Mouse (Mus musculus): Measurements from ENCODE around the gene Ptprd. TPM values are rescaled to one million over a fixed set of nuclear protein-coding genes. Genes with fewer than 3 reads are reported as not detected.

Ptprd gene
- total RNA-seq, 2 experiments from 2014 or later: 8.9 to 9.2 TPM

- DNase-seq (ENCODE audit: low spot score): no peak
- intact Hi-C loops (cut with DNase I): no loop called here
Measured at GRCm38 (mm10) chr4:77640022-77640421, 571.7 kb downstream of the Ptprd start.

GRCm38 (mm10) chr4:77613129-77613528 lies 598.6 kb downstream of the Ptprd start:
- intact Hi-C loops (cut with DNase I): no loop called here
- no peak for DNase-seq (ENCODE audit: low spot score)

- intact Hi-C loops (cut with DNase I): no loop called here
- no peak for DNase-seq (ENCODE audit: low spot score)
Measured at GRCm38 (mm10) chr4:77586624-77587023, 625.1 kb downstream of the Ptprd start.

- DNase-seq (ENCODE audit: low spot score): no peak
- intact Hi-C loops (cut with DNase I): no loop called here
Measured at GRCm38 (mm10) chr4:77586222-77586621, 625.5 kb downstream of the Ptprd start.

GRCm38 (mm10) chr4:77558404-77559202 lies 653.2 kb downstream of the Ptprd start:
- no peak for DNase-seq (ENCODE audit: low spot score)
- intact Hi-C loops (cut with DNase I): no loop called here

- DNase-seq (ENCODE audit: low spot score): no peak
- intact Hi-C loops (cut with DNase I): no loop called here
Measured at GRCm38 (mm10) chr4:77555841-77556240, 655.9 kb downstream of the Ptprd start.

GRCm38 (mm10) chr4:77537843-77538242 lies 673.9 kb downstream of the Ptprd start:
- intact Hi-C loops (cut with DNase I): no loop called here
- no peak for DNase-seq (ENCODE audit: low spot score)

GRCm38 (mm10) chr4:77537336-77537735 lies 674.4 kb downstream of the Ptprd start:
- no peak for DNase-seq (ENCODE audit: low spot score)
- intact Hi-C loops (cut with DNase I): no loop called here

GRCm38 (mm10) chr4:77535601-77536000 lies 676.2 kb downstream of the Ptprd start:
- intact Hi-C loops (cut with DNase I): no loop called here
- DNase-seq (ENCODE audit: low spot score): no peak

- intact Hi-C loops (cut with DNase I): no loop called here
- no peak for DNase-seq (ENCODE audit: low spot score)
Measured at GRCm38 (mm10) chr4:77534553-77534952, 677.2 kb downstream of the Ptprd start.

GRCm38 (mm10) chr4:77519166-77519565 lies 692.6 kb downstream of the Ptprd start:
- intact Hi-C loops (cut with DNase I): loop anchor here (2.0 kb wide), 1 partner anchor 434 kb away; no protein-coding TSS in a partner anchor
- DNase-seq (ENCODE audit: low spot score): no peak

- intact Hi-C loops (cut with DNase I): no loop called here
- no peak for DNase-seq (ENCODE audit: low spot score)
Measured at GRCm38 (mm10) chr4:77513914-77514628, 697.7 kb downstream of the Ptprd start.

GRCm38 (mm10) chr4:77513041-77513440 lies 698.7 kb downstream of the Ptprd start:
- intact Hi-C loops (cut with DNase I): no loop called here
- DNase-seq (ENCODE audit: low spot score): no peak

GRCm38 (mm10) chr4:77454049-77454448 lies 757.7 kb downstream of the Ptprd start:
- intact Hi-C loops (cut with DNase I): no loop called here

GRCm38 (mm10) chr4:77399146-77399545 lies 812.6 kb downstream of the Ptprd start:
- no peak for DNase-seq (ENCODE audit: low spot score)
- intact Hi-C loops (cut with DNase I): no loop called here

More at GRCm38 (mm10) chr4:77454049-77454448, 757.7 kb downstream of the Ptprd start:
- DNase-seq (ENCODE audit: low spot score): no peak

GRCm38 (mm10) chr4:77361728-77362127 lies 850.0 kb downstream of the Ptprd start:
- intact Hi-C loops (cut with DNase I): no loop called here
- no peak for DNase-seq (ENCODE audit: low spot score)

GRCm38 (mm10) chr4:77327198-77327597 lies 884.6 kb downstream of the Ptprd start:
- intact Hi-C loops (cut with DNase I): no loop called here

GRCm38 (mm10) chr4:77317060-77317680 lies 894.6 kb downstream of the Ptprd start:
- DNase-seq (ENCODE audit: low spot score): no peak
- intact Hi-C loops (cut with DNase I): no loop called here

More at GRCm38 (mm10) chr4:77327198-77327597, 884.6 kb downstream of the Ptprd start:
- DNase-seq (ENCODE audit: low spot score): no peak

GRCm38 (mm10) chr4:77316644-77317043 lies 895.1 kb downstream of the Ptprd start:
- no peak for DNase-seq (ENCODE audit: low spot score)
- intact Hi-C loops (cut with DNase I): no loop called here

GRCm38 (mm10) chr4:77310127-77310788 lies 901.5 kb downstream of the Ptprd start:
- DNase-seq (ENCODE audit: low spot score): no peak
- intact Hi-C loops (cut with DNase I): no loop called here
